Mouse (Mus musculus) cortical plate, adult 2 months (tissue): ENCODE data around the gene Usp54. TPM values are rescaled to one million over a fixed set of nuclear protein-coding genes. Genes with fewer than 3 reads are reported as not detected.
A peak's percentile ranks its signal among the peaks of the same experiment; 100 is the strongest.

Experiments
- H3K27ac ChIP-seq: fragments of 200-500 bp; 2 replicates; pipeline ENCODE4 v1.5.1; 2012; ENCODE audit warnings: low read length, control low read depth, inconsistent platforms; ENCODE audit not compliant: insufficient read depth
- H3K4me1 ChIP-seq: fragments of 200-500 bp; 2 replicates; pipeline ENCODE4 v1.6.1; 2011; ENCODE audit warnings: low read length; ENCODE audit not compliant: control insufficient read depth, insufficient read depth
- H3K4me3 ChIP-seq: fragments of 200-500 bp; 2 replicates; pipeline ENCODE4 v1.5.1; 2011; ENCODE audit warnings: mild to moderate bottlenecking, low read length, control low read depth; ENCODE audit not compliant: insufficient read depth
- CTCF ChIP-seq: fragments of 200-500 bp; IDR thresholded peaks from 2 replicates; pipeline ENCODE4 v1.5.1; 2011; ENCODE audit warnings: mild to moderate bottlenecking, control low read depth, low read length; ENCODE audit not compliant: insufficient read depth; ENCODE audit errors: extremely low read depth
- POLR2A ChIP-seq: fragments of 200-500 bp; IDR thresholded peaks from 2 replicates; pipeline ENCODE4 v1.6.1; 2011; ENCODE audit warnings: mild to moderate bottlenecking, low read length, control low read depth; ENCODE audit not compliant: insufficient read depth; ENCODE audit errors: extremely low read depth
- polyA plus RNA-seq: library from polyadenylated mRNA; depleted of rRNA; stranded (reverse); fragments of >200 nt; gene quantifications from 2 replicates; pipeline ENCODE4 v1.2.3, GENCODE M21; 2012

The Usp54 gene
- polyA plus RNA-seq, 1 experiment: 47.8 TPM

GRCm38 (mm10) chr14:20655731-20656130 lies 14.9 kb upstream of the Usp54 start:
- no peak overlapping the region for H3K4me3 ChIP-seq
- TF ChIP-seq POLR2A: no peak
- no peak for TF ChIP-seq CTCF
- no peaks in the 10 kb centered on the region for H3K4me1 ChIP-seq
- no peak overlapping the region for H3K27ac ChIP-seq

DNA sequence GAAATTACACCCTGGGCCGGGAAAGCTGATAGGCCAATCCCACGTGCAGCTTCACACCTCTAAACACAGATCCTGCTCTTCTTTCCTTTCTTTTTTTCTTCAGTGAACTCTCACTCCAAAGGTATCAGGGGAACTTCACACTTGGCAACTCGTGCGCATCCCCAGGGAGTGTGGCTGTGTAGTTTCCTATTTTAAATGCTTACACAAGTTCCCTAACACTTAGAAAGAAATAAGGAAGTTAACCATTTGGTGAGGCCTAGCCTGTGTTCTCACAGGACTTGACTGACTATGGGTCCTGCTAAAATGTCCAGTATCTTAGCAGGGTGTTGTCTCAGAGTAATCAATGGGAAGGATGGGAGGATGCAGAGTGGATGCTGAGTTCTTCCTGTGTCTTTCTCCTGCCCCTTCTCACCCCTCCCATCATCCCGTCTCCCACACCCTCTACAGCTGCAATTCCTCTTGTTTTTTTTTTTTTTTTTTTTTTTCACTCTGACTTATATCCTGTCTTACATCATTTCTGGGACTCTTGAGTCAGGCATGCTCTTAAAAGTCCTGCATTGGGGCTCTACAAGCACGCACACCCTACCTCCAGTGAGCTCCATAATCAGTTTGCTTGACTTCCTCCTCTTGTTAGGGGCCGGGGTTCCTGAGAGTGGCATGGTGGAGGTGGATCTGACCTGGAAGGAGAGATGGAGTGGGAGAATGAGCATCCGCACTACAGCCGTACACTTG lies 14.0 kb upstream of the Usp54 start:
- no peak overlapping the region for H3K4me3 ChIP-seq
- H3K27ac ChIP-seq: no peak overlapping the region
- TF ChIP-seq POLR2A: no peak
- no peak for TF ChIP-seq CTCF
- H3K4me1 ChIP-seq: no peaks in the 10 kb centered on the region

DNA sequence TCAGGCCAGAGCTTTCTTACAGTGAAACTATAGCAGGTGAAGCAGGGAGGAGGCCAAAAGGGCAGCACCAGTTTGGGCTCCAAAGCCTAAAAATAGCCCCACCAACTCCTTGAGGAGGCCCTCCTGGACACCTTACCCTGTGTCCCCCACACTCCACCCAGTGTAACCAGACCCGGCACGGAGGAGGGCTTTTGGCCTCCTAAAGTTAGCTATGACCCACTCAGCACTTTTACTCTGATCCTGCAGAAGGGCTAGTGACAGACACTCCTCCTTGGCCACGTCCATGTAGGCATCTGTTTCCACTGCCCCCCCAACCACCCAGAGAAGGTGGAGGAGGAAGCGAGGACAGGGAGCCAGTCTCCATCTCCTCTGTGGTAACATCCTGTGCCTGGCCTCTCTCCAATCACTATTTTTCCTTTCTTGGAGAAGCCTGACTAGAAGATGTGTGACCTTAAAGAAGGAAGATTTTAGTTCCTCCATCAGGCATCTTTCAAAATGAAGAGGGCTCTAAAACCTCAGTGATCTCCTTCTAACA lies 10.9 kb upstream of the Usp54 start:
- no peak for TF ChIP-seq CTCF
- no peak for TF ChIP-seq POLR2A
- Histone ChIP-seq H3K27ac (no peak overlapping the region), H3K4me3 (no peak overlapping the region), H3K4me1 (no peaks in the 10 kb centered on the region)

GRCm38 (mm10) chr14:20651000-20651399 lies 10.1 kb upstream of the Usp54 start:
- TF ChIP-seq CTCF (no peak), POLR2A (no peak)
- no peak overlapping the region for H3K4me3 ChIP-seq
- no peaks in the 10 kb centered on the region for H3K4me1 ChIP-seq
- no peak overlapping the region for H3K27ac ChIP-seq

GRCm38 (mm10) chr14:20646381-20646780 lies 5.5 kb upstream of the Usp54 start:
- Histone ChIP-seq H3K27ac (no peak overlapping the region), H3K4me3 (no peak overlapping the region), H3K4me1 (no peaks in the 10 kb centered on the region; the same call in 1 of the 2 replicates)
- TF ChIP-seq POLR2A: no peak
- no peak for TF ChIP-seq CTCF

GRCm38 (mm10) chr14:20645547-20645946 lies 4.7 kb upstream of the Usp54 start:
- H3K4me3 ChIP-seq: no peak overlapping the region
- no peak overlapping the region for H3K27ac ChIP-seq
- no peak for TF ChIP-seq POLR2A
- no peak for TF ChIP-seq CTCF
- no peaks in the 10 kb centered on the region; the same call in 1 of the 2 replicates for H3K4me1 ChIP-seq

- Histone ChIP-seq H3K4me3 (peak overlapping the region; percentile 50), H3K4me1 (no peaks in the 10 kb centered on the region; the same call in 1 of the 2 replicates), H3K27ac (peak overlapping the region; percentile 48)
- TF ChIP-seq CTCF (no peak), POLR2A (no peak)
Measured at GRCm38 (mm10) chr14:20641438-20641875, 594 bp upstream of the Usp54 start.

GRCm38 (mm10) chr14:20639918-20640619 lies 794 bp downstream of the Usp54 start:
- H3K27ac ChIP-seq: 0 out of 2 replicates have a peak overlapping the region, but pooled peaks have one; percentile 18
- peak overlapping the region; percentile 50 for H3K4me3 ChIP-seq
- H3K4me1 ChIP-seq: peaks cover 1% of the 10 kb centered on the region
- TF ChIP-seq CTCF (no peak), POLR2A (no peak)

DNA sequence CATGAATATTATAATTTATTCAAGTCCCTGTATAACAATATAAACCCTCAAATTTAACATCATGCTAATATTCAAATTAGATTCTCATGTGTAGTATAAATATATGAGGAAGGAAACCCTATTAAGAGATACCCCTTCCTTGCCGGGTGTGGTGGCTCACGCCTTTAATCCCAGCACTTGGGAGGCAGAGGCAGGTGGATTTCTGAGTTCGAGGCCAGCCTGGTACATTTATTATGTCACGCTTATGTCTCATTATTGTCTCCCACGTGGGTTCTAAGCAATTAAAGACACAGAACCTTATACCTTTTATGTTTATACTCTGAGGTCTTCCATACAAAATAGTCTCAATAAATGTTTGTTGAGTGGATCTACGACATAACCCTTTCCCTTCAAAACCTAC lies 2.2 kb downstream of the Usp54 start:
- Histone ChIP-seq H3K4me1 (peaks cover 1% of the 10 kb centered on the region), H3K4me3 (no peak overlapping the region), H3K27ac (no peak overlapping the region)
- TF ChIP-seq CTCF: no peak
- TF ChIP-seq POLR2A: no peak
